Mouse (Mus musculus) retina, embryonic 14.5 days (tissue): ENCODE data around the gene Atp23.

Experiments
- DNase-seq: peaks from one replicate; pipeline ENCODE4 v3.0.0-alpha.2; 2015; ENCODE audit warnings: low spot score

The Atp23 gene

GRCm38 (mm10) chr10:126911479-126911878 lies 10.3 kb upstream of the Atp23 start:
- no peak for DNase-seq

- no peak for DNase-seq
Observed at GRCm38 (mm10) chr10:126906811-126907210, 5.7 kb upstream of the Atp23 start.

GRCm38 (mm10) chr10:126905650-126906075 lies 4.5 kb upstream of the Atp23 start:
- DNase-seq = peak; percentile 96

- DNase-seq = no peak
Observed at GRCm38 (mm10) chr10:126905086-126905485, 3.9 kb upstream of the Atp23 start.

GRCm38 (mm10) chr10:126904221-126904620 lies 3.1 kb upstream of the Atp23 start:
- no peak for DNase-seq

GRCm38 (mm10) chr10:126901488-126901843 lies 311 bp upstream of the Atp23 start:
- DNase-seq = no peak

GRCm38 (mm10) chr10:126895891-126896290 lies 5.3 kb downstream of the Atp23 start:
- DNase-seq = no peak

GRCm38 (mm10) chr10:126894061-126894460 lies 7.1 kb downstream of the Atp23 start:
- no peak for DNase-seq

GRCm38 (mm10) chr10:126893145-126893544 lies 8.0 kb downstream of the Atp23 start:
- no peak for DNase-seq

GRCm38 (mm10) chr10:126873755-126874154 lies 27.4 kb downstream of the Atp23 start:
- no peak for DNase-seq

- peak; percentile 25 for DNase-seq
Observed at GRCm38 (mm10) chr10:126872256-126872655, 28.9 kb downstream of the Atp23 start.

- peak; percentile 80 for DNase-seq
Observed at GRCm38 (mm10) chr10:126869372-126870318, 31.5 kb downstream of the Atp23 start.

GRCm38 (mm10) chr10:126865284-126865683 lies 35.9 kb downstream of the Atp23 start:
- DNase-seq = no peak

GRCm38 (mm10) chr10:126862193-126862592 lies 39.0 kb downstream of the Atp23 start:
- no peak for DNase-seq

GRCm38 (mm10) chr10:126853286-126853685 lies 47.9 kb downstream of the Atp23 start:
- DNase-seq = peak; percentile 37

GRCm38 (mm10) chr10:126845309-126845911 lies 55.7 kb downstream of the Atp23 start:
- peak; percentile 74 for DNase-seq

GRCm38 (mm10) chr10:126844689-126845088 lies 56.5 kb downstream of the Atp23 start:
- peak; percentile 62 for DNase-seq

GRCm38 (mm10) chr10:126840266-126840665 lies 60.9 kb downstream of the Atp23 start:
- no peak for DNase-seq

GRCm38 (mm10) chr10:126833006-126833405 lies 68.1 kb downstream of the Atp23 start:
- peak; percentile 61 for DNase-seq

- no peak for DNase-seq
Observed at GRCm38 (mm10) chr10:126831329-126831728, 69.8 kb downstream of the Atp23 start.

GRCm38 (mm10) chr10:126828618-126829017 lies 72.5 kb downstream of the Atp23 start:
- DNase-seq = no peak

- no peak for DNase-seq
Observed at GRCm38 (mm10) chr10:126827941-126828593, 73.1 kb downstream of the Atp23 start.

GRCm38 (mm10) chr10:126826982-126827381 lies 74.2 kb downstream of the Atp23 start:
- no peak for DNase-seq
